Mouse (Mus musculus): ENCODE results near the gene Slc35b3. TPM values are rescaled to one million over a fixed set of nuclear protein-coding genes. Genes with fewer than 3 reads are reported as not detected.

The Slc35b3 gene
- polyA plus RNA-seq, 1 experiment from 2014 or later: 34.2 TPM

DNA sequence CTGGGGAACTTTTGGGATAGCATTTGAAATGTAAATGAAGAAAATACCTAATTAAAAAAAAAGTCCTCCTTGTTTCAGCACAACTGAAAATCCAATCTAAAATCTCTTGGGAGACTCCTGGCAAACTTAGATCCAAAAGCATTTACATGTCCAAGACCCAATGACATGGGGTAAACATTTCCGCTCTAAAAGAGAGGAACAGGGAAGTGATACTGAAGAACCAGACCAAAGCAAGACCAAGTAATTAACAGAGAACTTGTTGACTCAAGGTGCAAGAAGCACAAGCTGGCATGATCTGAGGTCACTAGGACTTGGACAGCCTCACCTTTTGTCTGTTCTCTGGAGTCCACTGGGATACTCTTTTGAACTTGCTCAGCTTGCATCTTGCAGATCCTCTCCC, 39.4 kb downstream of the Slc35b3 start:
- no peak overlapping the region for H3K9ac ChIP-seq (replicated peaks; ENCODE audit: low read depth, low read length)
- no peak overlapping the region for H3K4me2 ChIP-seq (ENCODE audit: low read depth, low read length)
- no peak overlapping the region for H3K27ac ChIP-seq (ENCODE audit: low read depth, low read length)
- 100% methylated on average over 1 of the region's 1 CpGs for WGBS
- no peaks in the 10 kb centered on the region for H3K4me1 ChIP-seq (ENCODE audit: control insufficient read depth, insufficient read depth, low read length)
- no peaks in the 10 kb centered on the region for H3K36me3 ChIP-seq (ENCODE audit: control insufficient read depth, insufficient read depth, low read length)
- H3K27me3 ChIP-seq (ENCODE audit: control insufficient read depth, insufficient read depth, low read length): no peaks in the 10 kb centered on the region
- ATAC-seq (ENCODE audit: low read depth): no peak
- no peaks in the 10 kb centered on the region for H3K9me3 ChIP-seq (ENCODE audit: control insufficient read depth, low read length)
- no peak overlapping the region for H3K4me3 ChIP-seq (ENCODE audit: low read depth, low read length)

GRCm38 (mm10) chr13:38918188-38918885, 42.3 kb downstream of the Slc35b3 start:
- no peaks in the 10 kb centered on the region for H3K4me1 ChIP-seq (ENCODE audit: control insufficient read depth, insufficient read depth, low read length)
- H3K9ac ChIP-seq (replicated peaks; ENCODE audit: low read depth, low read length): no peak overlapping the region
- ATAC-seq (ENCODE audit: low read depth): no peak
- no peak overlapping the region for H3K27ac ChIP-seq (ENCODE audit: low read depth, low read length)
- WGBS: 37% methylated on average over 9 of the region's 9 CpGs
- H3K4me2 ChIP-seq (ENCODE audit: low read depth, low read length): no peak overlapping the region
- no peaks in the 10 kb centered on the region for H3K27me3 ChIP-seq (ENCODE audit: control insufficient read depth, insufficient read depth, low read length)
- no peaks in the 10 kb centered on the region for H3K36me3 ChIP-seq (ENCODE audit: control insufficient read depth, insufficient read depth, low read length)
- no peaks in the 10 kb centered on the region for H3K9me3 ChIP-seq (ENCODE audit: control insufficient read depth, low read length)
- no peak overlapping the region for H3K4me3 ChIP-seq (ENCODE audit: low read depth, low read length)

- no peaks in the 10 kb centered on the region for H3K4me1 ChIP-seq (ENCODE audit: control insufficient read depth, insufficient read depth, low read length)
- H3K4me2 ChIP-seq (ENCODE audit: low read depth, low read length): no peak overlapping the region
- no peak for ATAC-seq (ENCODE audit: low read depth)
- H3K9me3 ChIP-seq (ENCODE audit: control insufficient read depth, low read length): no peaks in the 10 kb centered on the region
- H3K36me3 ChIP-seq (ENCODE audit: control insufficient read depth, insufficient read depth, low read length): no peaks in the 10 kb centered on the region
- WGBS: 16% methylated on average over 5 of the region's 5 CpGs
- H3K27me3 ChIP-seq (ENCODE audit: control insufficient read depth, insufficient read depth, low read length): no peaks in the 10 kb centered on the region
- H3K27ac ChIP-seq (ENCODE audit: low read depth, low read length): no peak overlapping the region
- no peak overlapping the region for H3K9ac ChIP-seq (replicated peaks; ENCODE audit: low read depth, low read length)
- H3K4me3 ChIP-seq (ENCODE audit: low read depth, low read length): no peak overlapping the region
These were observed 43.1 kb downstream of the Slc35b3 start for GRCm38 (mm10) chr13:38917556-38917955.

GRCm38 (mm10) chr13:38914771-38915170, 45.9 kb downstream of the Slc35b3 start:
- Histone ChIP-seq H3K4me1 (ENCODE audit: control insufficient read depth, insufficient read depth, low read length) (no peaks in the 10 kb centered on the region), H3K9ac (replicated peaks; ENCODE audit: low read depth, low read length) (no peak overlapping the region), H3K36me3 (ENCODE audit: control insufficient read depth, insufficient read depth, low read length) (no peaks in the 10 kb centered on the region), H3K4me3 (ENCODE audit: low read depth, low read length) (no peak overlapping the region), H3K4me2 (ENCODE audit: low read depth, low read length) (no peak overlapping the region), H3K9me3 (ENCODE audit: control insufficient read depth, low read length) (no peaks in the 10 kb centered on the region), H3K27me3 (ENCODE audit: control insufficient read depth, insufficient read depth, low read length) (no peaks in the 10 kb centered on the region), H3K27ac (ENCODE audit: low read depth, low read length) (no peak overlapping the region)
- no peak for ATAC-seq (ENCODE audit: low read depth)
- 65% methylated on average over 6 of the region's 6 CpGs for WGBS

DNA sequence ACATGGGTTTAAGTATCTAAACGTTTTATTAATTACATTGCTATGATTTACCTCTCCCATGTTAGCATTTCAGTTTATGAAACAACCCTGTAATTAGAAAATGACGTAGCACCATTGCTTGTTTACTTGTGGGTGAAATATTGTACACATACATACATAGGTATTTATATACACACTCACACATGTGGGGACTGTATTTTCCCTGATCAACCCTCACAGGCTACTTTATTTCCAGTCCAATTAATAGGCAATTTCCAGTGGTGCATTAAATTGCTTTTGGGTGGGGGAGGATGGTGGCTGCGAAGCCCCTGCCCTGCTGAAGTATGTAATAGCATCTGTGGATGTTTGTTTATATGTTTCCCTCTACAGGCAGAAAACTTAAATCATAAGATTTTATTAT, 68.3 kb downstream of the Slc35b3 start:
- Histone ChIP-seq H3K4me3 (ENCODE audit: low read depth, low read length) (no peak overlapping the region), H3K4me2 (ENCODE audit: low read depth, low read length) (no peak overlapping the region), H3K4me1 (ENCODE audit: control insufficient read depth, insufficient read depth, low read length) (no peaks in the 10 kb centered on the region), H3K27me3 (ENCODE audit: control insufficient read depth, insufficient read depth, low read length) (no peaks in the 10 kb centered on the region), H3K9me3 (ENCODE audit: control insufficient read depth, low read length) (no peaks in the 10 kb centered on the region), H3K36me3 (ENCODE audit: control insufficient read depth, insufficient read depth, low read length) (no peaks in the 10 kb centered on the region), H3K9ac (replicated peaks; ENCODE audit: low read depth, low read length) (no peak overlapping the region), H3K27ac (ENCODE audit: low read depth, low read length) (no peak overlapping the region)
- ATAC-seq (ENCODE audit: low read depth): peak; percentile 61; the same call in 1 of the 2 replicates
- 47% methylated on average over 3 of the region's 3 CpGs for WGBS

Measured in neural tube, embryonic 14.5 days (tissue).